Mouse (Mus musculus) adipose tissue, adult 10 weeks (tissue): Measurements from ENCODE around the gene Tnk2. TPM values are rescaled to one million over a fixed set of nuclear protein-coding genes. Genes with fewer than 3 reads are reported as not detected.

Experiments used
- polyA plus RNA-seq: library from polyadenylated mRNA; stranded (reverse); fragments of 350-450 nt; fragmentation: Illumina TruSeq; extraction: RNeasy Lipid Tissue Mini Kit (QIAGEN cat#74804); gene quantifications from one replicate; pipeline ENCODE4 v1.2.3, GENCODE M21; 2014; ENCODE audit warnings: low read depth, low replicate concordance

The Tnk2 gene
- polyA plus RNA-seq: 58.0 TPM

DNA sequence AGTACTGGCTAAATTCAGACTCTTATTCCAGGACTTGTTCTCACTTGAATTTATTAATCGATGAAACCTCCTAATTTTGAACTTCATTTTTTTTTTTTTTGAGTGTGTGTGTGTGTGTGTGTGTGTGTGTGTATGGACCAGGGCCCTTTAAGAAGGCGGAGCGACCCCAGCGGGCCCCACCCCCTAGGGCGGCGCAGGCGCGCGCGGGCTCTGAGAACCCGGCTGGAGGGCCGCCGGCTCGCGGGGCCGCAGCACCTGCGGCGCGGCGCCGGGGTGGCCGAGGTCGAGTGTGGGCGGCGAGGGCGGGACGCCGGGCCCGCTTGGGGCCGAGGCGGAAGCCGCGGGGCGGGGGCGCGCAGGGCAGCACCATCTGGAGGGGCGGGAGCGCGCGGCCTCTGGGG is at the start of gene Tnk2:
Gene Tnk2 (plus strand): TSS at position 214 of the 401 bp plus-strand sequence.

DNA sequence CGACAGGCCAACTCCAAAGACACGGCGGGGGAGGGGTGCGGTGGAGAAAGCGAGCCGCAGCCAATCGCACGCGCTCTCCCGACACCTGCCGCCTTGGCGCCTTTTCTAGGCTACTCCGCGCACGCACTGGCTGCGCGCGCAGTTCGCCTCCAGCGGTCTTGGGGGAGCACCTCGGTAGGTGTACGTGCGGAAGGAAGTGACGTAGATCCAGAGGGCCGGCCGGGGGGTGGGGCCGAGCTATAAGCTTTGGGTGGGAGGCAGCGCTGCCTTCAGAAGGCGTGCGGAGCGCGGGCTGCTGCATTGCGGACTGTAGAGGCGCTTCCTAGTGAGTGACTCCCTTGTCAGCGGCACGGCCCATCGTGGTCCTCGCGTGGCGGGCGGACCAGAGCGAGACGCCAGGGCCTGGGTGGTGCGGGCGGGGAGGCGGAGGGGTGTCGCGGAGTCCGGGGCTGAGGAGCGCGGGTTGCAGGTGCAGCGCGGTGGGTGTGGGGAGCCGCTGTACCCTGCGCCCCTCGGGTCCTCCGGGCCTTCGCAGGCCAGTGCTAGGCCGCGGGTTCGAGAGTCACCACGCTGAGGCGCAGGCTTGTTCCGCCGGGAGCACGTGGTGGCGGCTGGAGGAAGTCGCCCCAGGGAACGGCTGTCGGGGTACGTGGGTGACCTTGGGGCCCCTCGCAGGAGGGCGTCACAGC is 34.8 kb upstream of the Tnk2 start, which contains the start of gene Tfrc:
Gene Tfrc (plus strand): TSS at position 209 of the 689 bp plus-strand sequence.

Other genes starting within 250 kb of the Tnk2 start
- 0.83 TPM for gene Tm4sf19, start 243.4 kb upstream of the Tnk2 start, polyA plus RNA-seq
- 26.9 TPM for gene Tctex1d2, start 224.2 kb upstream of the Tnk2 start, polyA plus RNA-seq
- gene Pcyt1a, start 213.0 kb upstream of the Tnk2 start, polyA plus RNA-seq: 27.3 TPM
- not detected for gene Slc51a, start 156.0 kb upstream of the Tnk2 start, polyA plus RNA-seq
- 1.6 TPM for gene Zdhhc19, start 147.6 kb upstream of the Tnk2 start, polyA plus RNA-seq
- gene Tfrc, start 35.0 kb upstream of the Tnk2 start, polyA plus RNA-seq: 24.1 TPM
- gene Muc4, start 92.0 kb downstream of the Tnk2 start, polyA plus RNA-seq: 1.5 TPM
- 7.7 TPM for gene Muc20, start 153.6 kb downstream of the Tnk2 start, polyA plus RNA-seq
- gene Smbd1, start 166.6 kb downstream of the Tnk2 start, polyA plus RNA-seq: 32.1 TPM
- gene Fyttd1, start 233.6 kb downstream of the Tnk2 start, polyA plus RNA-seq: 61.6 TPM
- 35.4 TPM for gene Rubcn, start 233.9 kb downstream of the Tnk2 start, polyA plus RNA-seq